Mouse (Mus musculus) thymus, postnatal 36 days (tissue): ENCODE results near the gene Hsd17b13.
"Not testable (repeated sequence)": the region's sequence is repeated elsewhere in the genome, so short reads cannot be mapped to it uniquely, and the experiment has no call there.

Experiments
- DNase-seq, 2 experiments: peaks; one replicate each; pipeline ENCODE4 v3.0.0; 2022; ENCODE audit warnings: mixed read lengths in 2 of 2

The Hsd17b13 gene

GRCm38 (mm10) chr5:103977907-103978570 is 829 bp upstream of the Hsd17b13 start:
- no peak for DNase-seq

GRCm38 (mm10) chr5:103975736-103976135 is 1.5 kb downstream of the Hsd17b13 start:
- no peak for DNase-seq

GRCm38 (mm10) chr5:103972801-103973200 is 4.4 kb downstream of the Hsd17b13 start:
- DNase-seq, result no peak

GRCm38 (mm10) chr5:103972379-103972778 is 4.8 kb downstream of the Hsd17b13 start:
- no peak for DNase-seq

GRCm38 (mm10) chr5:103971051-103971450 is 6.2 kb downstream of the Hsd17b13 start:
- no peak for DNase-seq

GRCm38 (mm10) chr5:103962935-103963429 is 14.2 kb downstream of the Hsd17b13 start:
- DNase-seq, result no peak

- no peak for DNase-seq
These were observed 22.6 kb downstream of the Hsd17b13 start for GRCm38 (mm10) chr5:103954638-103955037.

- DNase-seq, result no peak
These were observed 23.8 kb downstream of the Hsd17b13 start for GRCm38 (mm10) chr5:103953135-103954083.

- not testable (repeated sequence) for DNase-seq
These were observed 27.1 kb downstream of the Hsd17b13 start for GRCm38 (mm10) chr5:103950138-103950537.

GRCm38 (mm10) chr5:103943183-103943582 is 34.0 kb downstream of the Hsd17b13 start:
- DNase-seq, result no peak

- no peak for DNase-seq
These were observed 37.4 kb downstream of the Hsd17b13 start for GRCm38 (mm10) chr5:103939856-103940255.

GRCm38 (mm10) chr5:103939350-103939652 is 37.9 kb downstream of the Hsd17b13 start:
- DNase-seq, result no peak

- no peak for DNase-seq
These were observed 38.5 kb downstream of the Hsd17b13 start for GRCm38 (mm10) chr5:103938547-103939349.

GRCm38 (mm10) chr5:103936906-103937589 is 40.2 kb downstream of the Hsd17b13 start:
- peak in 1 of 2 experiments; percentile 24 for DNase-seq

- DNase-seq, result not testable (repeated sequence)
These were observed 45.3 kb downstream of the Hsd17b13 start for GRCm38 (mm10) chr5:103931924-103932323.

- DNase-seq, result no peak
These were observed 46.7 kb downstream of the Hsd17b13 start for GRCm38 (mm10) chr5:103930511-103930910.

GRCm38 (mm10) chr5:103928196-103928550 is 49.0 kb downstream of the Hsd17b13 start:
- DNase-seq, result no peak

- peak; percentile 83 to 90 for DNase-seq
These were observed 49.6 kb downstream of the Hsd17b13 start for GRCm38 (mm10) chr5:103927429-103928195.

GRCm38 (mm10) chr5:103926398-103926797 is 50.8 kb downstream of the Hsd17b13 start:
- peak; percentile 12 to 34 for DNase-seq

GRCm38 (mm10) chr5:103923755-103924154 is 53.5 kb downstream of the Hsd17b13 start:
- DNase-seq, result no peak

GRCm38 (mm10) chr5:103923101-103923500 is 54.1 kb downstream of the Hsd17b13 start:
- no peak for DNase-seq

- DNase-seq, result no peak
These were observed 54.8 kb downstream of the Hsd17b13 start for GRCm38 (mm10) chr5:103922436-103922835.
